Mouse (Mus musculus) effector memory CD4-positive, alpha-beta T cell, adult 7 months (primary cell): ENCODE measurements around the gene Olfr933. TPM values are rescaled to one million over a fixed set of nuclear protein-coding genes. Genes with fewer than 3 reads are reported as not detected.

Experiments used
- polyA plus RNA-seq: library from polyadenylated mRNA; unstranded; fragments of 100-300 nt; shearing (Covaris generic); gene quantifications from one replicate; pipeline ENCODE4 v1.2.1, GENCODE M21; 2017

Gene Olfr933
- polyA plus RNA-seq: 0.11 TPM

DNA sequence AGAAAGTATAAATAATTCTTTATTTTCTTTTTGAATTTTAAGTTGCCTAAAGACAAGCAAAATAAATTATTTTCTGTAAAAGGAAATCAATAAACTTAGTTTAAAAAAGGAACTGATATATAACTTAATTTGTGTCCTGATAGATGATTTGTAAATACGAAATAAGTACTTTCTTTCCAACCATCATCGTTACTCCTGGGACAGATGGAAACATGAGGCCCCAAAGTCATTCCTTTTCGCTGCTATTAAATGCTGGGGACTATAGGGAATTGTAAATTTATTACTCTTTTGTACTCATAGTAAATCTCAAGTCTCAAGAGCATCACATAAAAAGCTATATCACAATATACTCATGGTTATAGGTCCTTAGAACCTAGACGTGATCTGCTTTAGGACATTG is at the start of gene Olfr933:
Gene Olfr933 (plus strand): TSS at position 301 of the 400 bp plus-strand sequence.

DNA sequence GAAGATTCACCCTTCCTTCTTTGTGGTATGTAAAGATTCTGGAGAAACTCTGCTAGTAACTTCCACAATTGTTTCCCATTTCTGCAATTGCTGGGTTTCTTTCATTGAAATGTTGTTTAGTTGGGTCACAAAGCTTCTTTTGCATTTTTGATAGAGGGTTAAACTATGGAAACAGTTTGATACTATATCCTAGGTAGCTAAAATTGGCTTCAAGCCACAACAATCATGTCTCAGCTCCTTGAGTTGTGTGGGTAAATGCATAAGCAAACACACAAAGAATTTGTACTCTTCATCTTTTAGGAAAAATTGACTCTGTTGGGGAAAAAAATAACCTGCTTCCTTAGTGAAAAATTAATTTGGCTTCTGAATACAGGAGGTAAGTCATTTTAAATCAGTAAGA is 42.6 kb upstream of the Olfr933 start, which contains the start of gene Olfr930:
Gene Olfr930 (plus strand): TSS at position 301 of the 400 bp plus-strand sequence.

DNA sequence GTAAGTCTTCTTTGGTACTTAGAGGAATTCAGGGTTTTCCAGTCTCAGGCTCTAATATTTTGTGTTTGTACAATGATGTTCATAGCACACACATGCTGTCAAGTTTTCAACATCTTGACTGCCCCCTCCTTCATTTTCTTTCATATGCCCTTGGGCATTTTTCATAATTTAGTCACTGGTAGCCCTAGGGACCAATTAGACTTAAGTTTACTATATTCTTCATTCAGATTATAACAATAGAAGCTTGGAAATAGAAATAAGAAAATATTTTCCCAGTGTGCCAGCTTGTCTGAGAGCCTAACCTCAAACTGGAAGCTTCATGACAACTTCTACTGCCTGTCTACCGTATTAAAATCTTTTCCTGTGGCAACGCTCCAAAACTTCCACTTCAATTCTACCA is 16.1 kb downstream of the Olfr933 start, which contains the start of gene Olfr934:
Gene Olfr934 (minus strand): TSS at position 101 of the 400 bp plus-strand sequence.

DNA sequence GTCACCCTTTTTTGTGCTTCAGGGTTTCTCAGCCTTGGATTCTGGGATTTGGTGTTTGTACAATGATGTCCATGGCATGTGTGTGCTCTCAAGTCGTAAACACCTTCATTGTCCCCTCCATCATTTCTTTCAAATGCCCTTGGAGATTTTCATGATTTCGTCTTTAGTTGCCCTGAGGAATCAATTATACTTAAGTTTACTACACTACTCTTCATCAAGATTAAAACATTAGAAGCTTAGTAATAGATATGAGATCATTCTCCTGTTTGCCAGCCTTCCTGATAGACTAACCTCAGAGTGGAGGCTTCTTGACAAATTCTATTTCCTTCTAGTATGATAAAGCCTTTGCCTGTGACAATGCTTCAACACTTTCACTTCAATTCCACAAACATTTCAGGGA is 27.5 kb downstream of the Olfr933 start, which contains the start of gene Olfr935:
Gene Olfr935 (minus strand): TSS at position 101 of the 400 bp plus-strand sequence.

DNA sequence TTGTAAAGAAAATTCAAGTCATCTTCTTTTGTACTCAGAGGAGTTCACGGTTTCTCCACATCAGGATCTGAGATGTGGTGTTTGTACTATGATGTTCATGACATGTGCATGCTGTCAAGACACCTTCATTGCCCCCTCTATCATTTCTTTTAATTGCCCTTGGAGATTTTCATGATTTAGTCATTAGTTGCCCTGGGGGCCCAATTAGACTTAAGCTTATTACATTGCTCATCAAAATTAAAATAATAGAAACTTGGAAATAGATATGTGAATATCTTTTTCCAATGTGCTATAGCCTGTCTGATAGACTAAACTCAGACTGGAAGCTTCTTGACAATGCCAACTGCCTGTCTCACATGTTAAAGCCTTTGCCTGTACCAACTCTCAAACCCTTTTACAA is 51.2 kb downstream of the Olfr933 start, which contains the start of gene Olfr146:
Gene Olfr146 (minus strand): TSS at position 101 of the 400 bp plus-strand sequence.

Other genes with a start within 250 kb of the Olfr933 start
- not detected for gene Olfr920, start 220.0 kb upstream of the Olfr933 start, polyA plus RNA-seq
- gene Olfr921, start 199.2 kb upstream of the Olfr933 start, polyA plus RNA-seq: not detected
- not detected for gene Olfr922, start 157.7 kb upstream of the Olfr933 start, polyA plus RNA-seq
- not detected for gene Olfr923, start 145.8 kb upstream of the Olfr933 start, polyA plus RNA-seq
- gene Olfr924, start 127.9 kb upstream of the Olfr933 start, polyA plus RNA-seq: not detected
- not detected for gene Olfr26, start 117.3 kb upstream of the Olfr933 start, polyA plus RNA-seq
- not detected for gene Olfr926, start 95.2 kb upstream of the Olfr933 start, polyA plus RNA-seq
- not detected for gene Olfr930, start 42.5 kb upstream of the Olfr933 start, polyA plus RNA-seq
- 0.21 TPM for gene Olfr934, start 16.0 kb downstream of the Olfr933 start, polyA plus RNA-seq
- not detected for gene Olfr935, start 27.4 kb downstream of the Olfr933 start, polyA plus RNA-seq
- not detected for gene Olfr146, start 51.1 kb downstream of the Olfr933 start, polyA plus RNA-seq
- gene Olfr937, start 92.6 kb downstream of the Olfr933 start, polyA plus RNA-seq: 0.55 TPM
- gene Olfr938, start 106.6 kb downstream of the Olfr933 start, polyA plus RNA-seq: not detected
- gene Olfr27, start 155.8 kb downstream of the Olfr933 start, polyA plus RNA-seq: not detected
- 0.13 TPM for gene Olfr943, start 194.0 kb downstream of the Olfr933 start, polyA plus RNA-seq
- gene Olfr944, start 229.6 kb downstream of the Olfr933 start, polyA plus RNA-seq: 0.41 TPM